Mouse (Mus musculus): Measurements from ENCODE around the gene Vmn2r102.

Gene Vmn2r102

GRCm38 (mm10) chr17:19660028-19660427, at the start of gene Vmn2r102:
Gene Vmn2r102 (plus strand): TSS chr17:19660328.
- DNase-seq: no peak

- DNase-seq: no peak
Measured at GRCm38 (mm10) chr17:19629328-19629727, 30.8 kb upstream of the Vmn2r102 start.

GRCm38 (mm10) chr17:19658447-19658846, 1.7 kb upstream of the Vmn2r102 start:
- DNase-seq: no peak

- DNase-seq: no peak
Measured at GRCm38 (mm10) chr17:19692062-19692461, 31.9 kb downstream of the Vmn2r102 start.
